Mouse (Mus musculus): ENCODE results near the gene Gmip.
A peak's percentile ranks its signal among the peaks of the same experiment; 100 is the strongest.

DNA sequence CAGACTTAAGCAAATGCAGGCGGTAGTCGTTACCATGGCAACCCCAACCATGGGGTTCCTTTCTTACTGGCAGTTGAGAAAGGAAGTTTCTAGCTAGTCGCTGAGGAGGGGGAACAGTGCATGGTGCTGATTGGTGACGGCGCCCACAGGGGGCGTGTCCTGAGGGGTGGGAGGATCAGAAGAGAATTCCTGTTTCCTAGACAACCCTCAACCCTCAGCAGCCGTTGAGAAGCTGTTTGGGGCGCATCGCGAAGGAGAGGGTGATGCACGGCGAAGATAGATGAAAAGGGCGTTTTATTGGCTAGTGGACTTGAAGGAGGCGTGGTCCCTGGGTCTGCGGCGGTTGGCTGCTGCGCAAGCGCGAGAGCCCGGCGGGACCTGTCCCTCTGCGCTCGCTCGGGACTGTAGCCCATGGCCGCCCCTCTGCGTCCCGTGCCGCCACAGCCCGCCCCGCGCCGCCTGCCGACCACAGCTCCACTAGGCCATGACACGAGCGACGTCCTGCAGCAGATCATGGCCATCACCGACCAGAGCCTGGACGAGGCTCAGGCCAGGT lies 23.9 kb downstream of the Gmip start, which contains the start of gene Pbx4:
- TF ChIP-seq CTCF (IDR thresholded peaks at IDR 0.05; ENCODE audit: low read depth) (peak; percentile 54), EP300 (optimal IDR thresholded peaks at IDR 0.05) (no peak)
